Mouse (Mus musculus) embryonic facial prominence, embryonic 10.5 days (tissue): Measurements from ENCODE around the gene Adam19. TPM values are rescaled to one million over a fixed set of nuclear protein-coding genes. Genes with fewer than 3 reads are reported as not detected.

Source experiments
- DNase-seq: peaks from one replicate; pipeline ENCODE4 v3.0.0-alpha.2; 2017; ENCODE audit warnings: low spot score
- H3K27ac ChIP-seq: fragments of 300-500 bp; sonication (generic); replicated peaks from 2 replicates; pipeline ENCODE4 v1.5.1; 2016; ENCODE audit warnings: mild to moderate bottlenecking
- H3K27me3 ChIP-seq: fragments of 300-500 bp; sonication (generic); replicated peaks from 2 replicates; pipeline ENCODE4 v1.6.1; 2016; ENCODE audit warnings: low read depth, mild to moderate bottlenecking; ENCODE audit not compliant: poor library complexity, severe bottlenecking
- H3K36me3 ChIP-seq: fragments of 300-500 bp; sonication (generic); replicated peaks from 2 replicates; pipeline ENCODE4 v1.6.1; 2016; ENCODE audit warnings: mild to moderate bottlenecking, moderate library complexity
- H3K4me1 ChIP-seq: fragments of 300-500 bp; sonication (generic); 2 replicates; pipeline ENCODE4 v1.6.1; 2016
- H3K4me3 ChIP-seq: fragments of 300-500 bp; sonication (generic); 2 replicates; pipeline ENCODE4 v1.5.1; 2016; ENCODE audit warnings: mild to moderate bottlenecking, moderate library complexity
- H3K9me3 ChIP-seq: fragments of 300-500 bp; sonication (generic); 2 replicates; pipeline ENCODE4 v1.6.1; 2016; ENCODE audit warnings: mild to moderate bottlenecking
- WGBS: fragments of 180-500 bp; shearing (Covaris S2); methylation state at CpG from one replicate; pipeline ENCODE4 v1.1.7; 2016; 5-methylcytosine and 5-hydroxymethylcytosine counted together
- polyA plus RNA-seq: library from polyadenylated mRNA; unstranded; fragments of >200 nt; fragmentation: Nextera tagmentation; extraction: Ambion mirVana; gene quantifications from 2 replicates; pipeline ENCODE4 v1.2.1, GENCODE M21; 2016

Adam19 gene
- polyA plus RNA-seq, 1 experiment from 2014 or later = 13.9 TPM

DNA sequence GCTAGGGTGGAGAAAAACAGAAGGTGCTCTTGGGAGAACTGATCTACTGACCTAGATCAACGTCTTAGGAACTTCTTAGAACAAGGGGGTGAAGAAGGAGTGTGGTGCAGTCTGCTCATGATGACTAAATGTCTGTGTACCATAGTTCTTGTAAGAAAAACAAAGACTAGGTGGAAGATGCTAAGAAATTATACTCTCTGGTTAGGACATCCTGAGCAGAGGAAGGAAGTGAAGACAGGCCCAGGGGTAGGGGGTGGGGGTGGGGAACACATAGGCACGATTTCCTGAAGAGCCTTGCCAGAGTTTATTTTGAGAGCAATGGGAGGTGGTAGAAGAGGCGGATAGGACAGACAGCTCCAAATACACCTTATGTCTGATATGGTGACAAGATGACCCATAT is 27.6 kb downstream of the Adam19 start:
- Histone ChIP-seq H3K4me1 (no peaks in the 10 kb centered on the region), H3K4me3 (no peak overlapping the region), H3K27me3 (no peaks in the 10 kb centered on the region), H3K9me3 (no peaks in the 10 kb centered on the region), H3K36me3 (peaks cover 5% of the 10 kb centered on the region), H3K27ac (no peak overlapping the region)
- WGBS = 77% methylated on average over 3 of the region's 3 CpGs
- no peak for DNase-seq

DNA sequence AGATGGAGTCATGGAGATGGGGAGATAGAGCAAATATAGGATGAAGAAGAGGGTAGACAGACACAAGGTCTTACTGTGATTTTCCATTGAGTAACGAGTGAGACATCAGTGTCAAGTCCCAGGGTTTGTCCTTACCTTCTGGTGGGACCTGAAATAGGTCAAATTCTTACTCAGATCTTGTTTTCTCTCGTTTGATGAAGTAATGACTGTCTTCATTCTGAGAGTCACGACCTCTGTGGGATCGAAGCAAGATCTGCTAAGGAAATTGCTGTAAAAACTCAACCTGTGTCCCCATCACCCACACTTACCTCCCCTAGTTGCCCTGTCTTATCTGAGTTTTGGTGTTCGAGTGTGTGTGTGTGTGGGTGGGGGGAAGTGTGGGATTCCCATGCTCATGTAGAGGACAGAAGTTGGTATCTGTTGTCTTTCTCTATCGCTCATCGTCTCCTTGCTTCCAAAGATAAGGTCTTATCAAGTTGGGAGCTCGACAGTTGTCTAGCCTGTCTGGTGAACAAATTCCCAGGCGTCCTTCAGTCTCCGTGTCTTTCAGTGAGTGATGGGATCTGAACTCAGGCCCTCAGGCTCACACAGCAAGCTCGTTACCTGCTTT is 28.1 kb downstream of the Adam19 start:
- peaks cover 4% of the 10 kb centered on the region for H3K4me1 ChIP-seq
- H3K27me3 ChIP-seq = no peaks in the 10 kb centered on the region
- 87% methylated on average over 11 of the region's 11 CpGs for WGBS
- DNase-seq = no peak
- H3K27ac ChIP-seq = no peak overlapping the region
- no peaks in the 10 kb centered on the region; the same call in 1 of the 2 replicates for H3K36me3 ChIP-seq
- H3K9me3 ChIP-seq = no peaks in the 10 kb centered on the region
- no peak overlapping the region for H3K4me3 ChIP-seq

DNA sequence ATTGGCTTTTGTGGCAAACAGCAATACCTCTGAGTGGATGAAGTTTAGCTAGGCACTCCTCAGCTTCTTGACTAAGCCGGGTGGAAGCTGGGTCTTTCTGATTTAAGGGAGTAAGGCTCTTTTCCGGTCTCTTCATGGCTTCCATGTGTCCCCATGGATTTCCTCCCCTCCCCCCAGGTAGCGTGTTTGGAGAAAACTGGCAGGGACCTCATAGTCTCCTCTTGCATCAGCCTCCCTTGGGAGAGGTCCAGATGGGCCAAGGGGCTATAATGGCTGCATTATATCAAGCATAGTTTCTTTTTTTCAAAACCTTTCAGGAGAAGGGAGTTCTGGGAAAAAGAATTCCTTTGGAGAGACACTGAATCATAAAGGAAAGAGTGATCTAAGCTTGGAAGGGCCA is 28.8 kb downstream of the Adam19 start:
- no peak for DNase-seq
- Histone ChIP-seq H3K9me3 (no peaks in the 10 kb centered on the region), H3K27me3 (no peaks in the 10 kb centered on the region), H3K27ac (no peak overlapping the region), H3K36me3 (no peaks in the 10 kb centered on the region; the same call in 1 of the 2 replicates), H3K4me1 (peaks cover 10% of the 10 kb centered on the region), H3K4me3 (no peak overlapping the region)
- WGBS = 79% methylated on average over 3 of the region's 3 CpGs

DNA sequence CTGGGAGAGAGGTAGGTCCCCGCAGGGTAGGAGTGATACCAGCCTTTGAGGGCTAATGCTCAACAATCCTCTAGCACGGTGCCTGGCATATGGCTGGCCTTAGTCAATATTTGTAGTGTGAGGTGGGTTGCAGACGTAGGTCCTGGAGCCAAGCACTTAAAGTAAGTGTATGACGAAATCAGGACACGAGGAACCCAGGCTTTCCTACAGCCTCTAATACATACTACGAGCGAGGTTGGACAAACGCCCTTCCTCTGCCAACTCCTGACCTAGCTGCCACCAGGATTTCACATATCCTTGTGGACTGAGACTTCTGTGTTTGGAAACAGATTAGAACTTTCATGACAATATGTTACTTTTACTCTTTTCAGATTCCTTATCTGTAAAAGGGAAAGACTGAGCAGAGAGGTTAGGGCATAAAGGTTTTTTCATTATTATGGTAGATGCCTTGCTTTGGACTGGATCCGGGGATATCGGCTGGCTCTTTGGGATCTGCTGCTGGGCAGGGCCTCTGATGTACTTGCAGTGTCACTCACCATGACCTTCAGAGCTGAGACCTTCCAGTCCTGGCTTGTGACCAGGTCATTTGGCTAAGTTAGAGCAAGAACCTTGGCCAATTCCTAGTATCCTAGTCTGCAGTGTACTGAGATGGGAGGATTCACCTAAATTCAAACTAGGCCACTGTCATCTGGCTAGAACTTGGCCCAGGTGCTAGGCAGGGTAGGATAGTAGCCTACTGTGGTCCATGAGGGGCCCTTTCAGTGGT is 29.8 kb downstream of the Adam19 start:
- Histone ChIP-seq H3K27ac (no peak overlapping the region), H3K36me3 (no peaks in the 10 kb centered on the region; the same call in 1 of the 2 replicates), H3K27me3 (no peaks in the 10 kb centered on the region), H3K9me3 (no peaks in the 10 kb centered on the region), H3K4me3 (no peak overlapping the region), H3K4me1 (peaks cover 12% of the 10 kb centered on the region)
- 94% methylated on average over 10 of the region's 10 CpGs for WGBS
- DNase-seq = no peak

DNA sequence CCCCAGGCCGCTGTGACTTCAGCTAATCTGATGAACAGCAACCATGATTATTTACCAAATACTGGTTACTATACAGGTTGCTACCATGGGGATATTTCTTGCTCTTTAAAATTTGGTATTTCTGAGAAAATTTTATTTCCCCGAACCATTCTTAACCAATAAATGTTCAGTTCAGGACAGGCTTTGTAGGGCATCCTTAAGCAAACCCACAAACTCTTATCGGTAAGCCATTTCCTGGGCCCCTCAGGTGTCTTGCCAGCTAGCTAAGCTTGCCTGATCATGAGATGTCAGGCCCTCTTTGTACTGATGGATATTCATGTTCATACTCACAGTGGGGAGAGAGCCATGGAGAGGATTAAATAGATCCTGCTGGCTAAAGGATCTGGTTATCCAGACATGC is 30.7 kb downstream of the Adam19 start:
- Histone ChIP-seq H3K27ac (no peak overlapping the region), H3K9me3 (no peaks in the 10 kb centered on the region), H3K4me3 (no peak overlapping the region), H3K4me1 (peaks cover 21% of the 10 kb centered on the region), H3K27me3 (no peaks in the 10 kb centered on the region), H3K36me3 (no peaks in the 10 kb centered on the region; the same call in 1 of the 2 replicates)
- DNase-seq = no peak
- WGBS = 95% methylated on average over 3 of the region's 3 CpGs

DNA sequence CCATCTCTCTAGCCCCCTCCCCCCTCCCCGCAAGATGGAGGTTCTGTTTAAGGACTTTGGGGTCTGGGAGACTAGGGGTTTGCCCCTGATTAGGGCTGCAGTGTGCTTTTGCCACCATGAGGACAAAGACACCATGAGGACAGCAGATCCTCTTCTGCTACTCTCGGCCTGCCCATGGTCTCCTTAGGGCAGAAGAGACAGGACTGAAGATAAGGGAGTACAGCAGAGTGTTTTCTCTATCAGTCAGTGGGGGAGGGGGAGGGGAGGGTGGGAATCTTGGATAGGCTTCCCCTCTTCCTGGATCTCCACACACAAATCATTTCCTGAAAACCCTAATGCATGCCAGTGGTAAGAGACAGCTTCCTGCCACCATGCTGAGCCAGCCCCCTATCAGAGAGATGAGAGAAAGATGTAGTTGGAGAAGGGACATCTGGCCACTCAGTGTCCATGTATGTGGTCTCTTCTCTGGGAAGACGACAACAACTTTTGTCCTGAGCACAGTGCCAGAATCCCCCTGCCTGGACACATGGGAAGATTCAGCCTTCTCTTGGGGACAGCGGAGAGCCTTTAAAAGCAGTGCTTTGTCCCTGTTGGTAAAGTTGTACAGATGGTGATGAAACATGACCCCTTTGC is 33.4 kb downstream of the Adam19 start:
- Histone ChIP-seq H3K27ac (peak overlapping the region; percentile 30; the same call in 1 of the 2 replicates), H3K4me1 (peaks cover 23% of the 10 kb centered on the region), H3K9me3 (no peaks in the 10 kb centered on the region), H3K36me3 (0 out of 2 replicates have a peak, but pooled peaks cover 3% of the 10 kb centered on the region), H3K27me3 (no peaks in the 10 kb centered on the region), H3K4me3 (no peak overlapping the region)
- no peak for DNase-seq
- WGBS = 73% methylated on average over 4 of the region's 4 CpGs

DNA sequence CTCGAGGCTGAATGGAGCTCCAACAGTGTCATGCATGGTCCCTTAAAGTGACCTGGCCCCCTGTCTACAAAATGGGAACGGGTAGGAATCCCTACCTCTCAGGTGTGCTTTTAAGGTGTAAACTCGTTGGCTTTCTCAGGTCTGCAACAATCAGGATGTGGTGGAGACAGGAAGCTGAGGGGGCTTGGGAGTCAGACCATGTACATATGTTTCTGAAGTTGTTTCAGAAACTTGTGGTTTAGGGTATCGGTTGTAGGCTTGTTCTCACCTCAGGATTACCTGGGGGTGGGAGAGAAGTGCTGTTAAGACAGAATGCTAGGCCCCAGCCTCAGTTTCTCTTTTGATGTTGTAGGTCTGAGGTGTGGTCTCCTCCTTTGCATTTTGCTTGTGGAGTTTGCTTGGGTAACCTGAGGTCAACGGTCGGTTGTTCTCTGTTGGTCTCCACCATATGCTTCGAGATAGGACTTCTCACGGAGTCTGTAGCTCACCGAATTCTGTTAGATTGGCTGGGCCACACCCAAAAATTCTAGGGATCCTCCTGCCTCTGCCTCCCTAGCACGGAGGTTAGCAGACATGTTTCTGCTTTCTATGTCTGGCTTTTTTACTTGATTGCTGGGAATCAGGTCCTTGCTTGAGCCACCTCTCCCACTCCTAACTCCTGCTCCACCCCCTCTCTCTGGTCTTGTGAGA is 34.4 kb downstream of the Adam19 start:
- peaks cover 13% of the 10 kb centered on the region for H3K36me3 ChIP-seq
- no peaks in the 10 kb centered on the region for H3K27me3 ChIP-seq
- H3K4me1 ChIP-seq = peaks cover 23% of the 10 kb centered on the region
- H3K4me3 ChIP-seq = no peak overlapping the region
- no peak for DNase-seq
- H3K9me3 ChIP-seq = no peaks in the 10 kb centered on the region
- 92% methylated on average over 10 of the region's 10 CpGs for WGBS
- H3K27ac ChIP-seq = no peak overlapping the region; the same call in 1 of the 2 replicates

DNA sequence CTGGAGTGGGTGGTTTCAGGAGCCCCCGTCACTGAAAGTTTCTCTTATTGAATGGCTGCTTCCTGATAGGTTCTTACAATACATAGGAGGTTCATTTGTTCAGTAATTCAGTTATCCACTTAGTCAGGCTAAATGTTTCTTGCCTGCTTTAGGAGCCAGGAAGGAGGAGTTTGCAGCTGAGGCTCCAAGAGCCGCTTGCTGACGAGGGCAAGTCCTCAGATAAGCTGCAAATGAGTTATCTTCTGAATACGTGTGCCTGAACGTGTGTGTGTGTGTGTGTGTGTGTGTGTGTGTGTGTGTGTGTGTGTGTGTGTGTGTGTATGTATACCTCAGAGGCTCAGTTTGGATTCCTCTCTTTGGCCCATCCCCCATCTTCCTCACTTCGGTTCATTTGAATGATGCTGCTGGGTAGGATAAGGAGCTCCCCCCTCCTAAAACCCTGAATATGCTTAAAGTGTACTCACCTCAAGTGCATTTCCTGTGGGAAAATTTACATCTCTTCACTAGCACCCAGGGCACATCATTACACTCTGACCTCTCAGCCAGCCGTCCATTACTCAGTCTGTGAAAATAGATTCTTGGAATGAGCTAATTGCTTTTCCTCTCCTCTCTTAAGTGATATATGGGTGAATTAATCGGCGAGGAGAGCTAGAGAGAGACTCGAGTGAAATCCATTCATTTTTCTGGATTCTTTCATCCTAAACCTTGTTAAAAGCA is 35.3 kb downstream of the Adam19 start:
- no peaks in the 10 kb centered on the region for H3K27me3 ChIP-seq
- no peak for DNase-seq
- no peak overlapping the region for H3K4me3 ChIP-seq
- H3K36me3 ChIP-seq = peaks cover 17% of the 10 kb centered on the region
- H3K9me3 ChIP-seq = no peaks in the 10 kb centered on the region
- peaks cover 26% of the 10 kb centered on the region for H3K4me1 ChIP-seq
- H3K27ac ChIP-seq = no peak overlapping the region; the same call in 1 of the 2 replicates
- WGBS = 79% methylated on average over 10 of the region's 10 CpGs

DNA sequence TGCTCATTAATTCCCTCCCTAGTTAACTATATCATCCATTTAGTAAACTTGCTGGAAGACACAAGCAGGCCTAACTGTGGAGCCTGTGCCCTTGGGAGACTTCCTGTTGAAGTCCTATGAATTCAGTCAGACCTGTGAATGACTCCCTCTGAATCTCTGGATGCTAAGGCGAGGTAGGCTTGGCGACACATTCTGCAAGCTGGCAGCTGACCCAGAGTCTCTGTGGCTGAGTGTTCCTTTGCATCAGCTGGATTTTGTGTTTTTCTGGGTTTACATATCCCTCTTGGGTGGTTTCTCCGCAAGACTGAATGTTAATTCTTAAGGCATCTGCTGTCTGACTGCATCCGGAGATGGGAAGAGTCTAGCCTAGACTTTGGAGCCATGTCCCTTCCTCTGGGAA is 36.3 kb downstream of the Adam19 start:
- Histone ChIP-seq H3K36me3 (peaks cover 20% of the 10 kb centered on the region), H3K27ac (no peak overlapping the region), H3K4me1 (peaks cover 26% of the 10 kb centered on the region), H3K27me3 (no peaks in the 10 kb centered on the region), H3K9me3 (no peaks in the 10 kb centered on the region), H3K4me3 (no peak overlapping the region)
- no peak for DNase-seq
- 87% methylated on average over 4 of the region's 4 CpGs for WGBS

DNA sequence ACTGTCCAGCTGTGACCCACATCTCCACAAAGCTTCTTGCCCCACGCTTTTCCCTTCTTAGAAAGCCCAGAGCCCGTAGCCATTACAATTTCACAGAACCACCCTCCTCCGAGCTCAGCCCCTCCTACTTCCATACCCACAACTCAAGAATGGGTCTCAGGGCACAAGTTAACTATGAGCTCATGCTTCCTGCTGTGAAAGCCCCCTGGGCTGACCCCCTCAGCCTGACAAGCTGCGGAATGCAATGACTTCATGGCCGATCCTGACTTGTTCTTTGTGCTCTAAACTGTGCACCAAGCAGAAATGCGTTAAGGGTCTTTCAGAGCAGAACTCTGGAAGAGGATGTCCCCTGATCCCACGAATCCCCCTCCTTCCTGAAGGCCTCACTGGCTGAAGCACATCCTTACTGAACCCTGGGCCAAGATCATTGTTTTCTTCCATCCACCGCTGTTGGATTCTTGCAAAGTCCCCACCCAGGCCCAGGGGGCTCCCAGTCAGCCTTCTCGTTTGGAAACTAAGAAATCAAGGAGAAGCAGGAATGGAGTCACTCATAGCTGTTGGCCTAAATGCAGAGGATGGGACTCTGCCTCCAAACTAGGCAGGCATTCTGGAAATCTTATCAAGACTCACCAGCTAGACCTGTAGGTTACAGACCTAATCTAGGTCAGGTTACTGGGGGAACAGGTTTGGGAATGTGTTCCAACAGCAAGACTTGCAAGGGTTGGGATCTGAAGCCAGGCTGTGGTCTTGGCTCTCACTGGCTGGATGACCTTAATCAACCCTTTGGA is 39.9 kb downstream of the Adam19 start:
- H3K27me3 ChIP-seq = no peaks in the 10 kb centered on the region
- peak; percentile 32 for DNase-seq
- WGBS = 66% methylated on average over 9 of the region's 9 CpGs
- H3K9me3 ChIP-seq = no peaks in the 10 kb centered on the region
- no peak overlapping the region for H3K4me3 ChIP-seq
- no peak overlapping the region; the same call in 1 of the 2 replicates for H3K27ac ChIP-seq
- peaks cover 13% of the 10 kb centered on the region for H3K4me1 ChIP-seq
- peaks cover 42% of the 10 kb centered on the region for H3K36me3 ChIP-seq

DNA sequence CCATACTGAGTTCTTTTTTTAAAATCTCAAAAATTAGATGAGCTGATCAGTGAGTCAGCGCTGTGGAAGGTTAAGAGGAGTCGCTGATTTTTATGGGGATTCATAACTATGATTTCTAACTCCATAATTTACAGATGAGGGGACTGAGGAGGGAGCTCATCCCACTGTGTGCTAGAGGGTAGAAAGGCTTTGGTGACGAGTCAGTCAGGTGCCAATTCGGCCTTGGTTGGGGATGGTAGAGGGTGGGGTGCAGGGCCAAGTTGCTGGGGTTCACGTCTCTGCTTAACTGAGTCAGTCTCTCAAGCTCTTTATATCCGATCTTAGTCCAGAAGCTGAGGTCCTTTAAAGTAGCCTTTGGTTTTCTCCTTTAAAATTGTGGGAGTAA is 40.5 kb downstream of the Adam19 start:
- DNase-seq = no peak
- Histone ChIP-seq H3K27ac (no peak overlapping the region; the same call in 1 of the 2 replicates), H3K4me3 (no peak overlapping the region), H3K4me1 (peaks cover 8% of the 10 kb centered on the region), H3K36me3 (peaks cover 48% of the 10 kb centered on the region), H3K9me3 (no peaks in the 10 kb centered on the region), H3K27me3 (no peaks in the 10 kb centered on the region)
- 94% methylated on average over 6 of the region's 6 CpGs for WGBS
